Mouse (Mus musculus): ENCODE data around the gene Fblim1.

DNA sequence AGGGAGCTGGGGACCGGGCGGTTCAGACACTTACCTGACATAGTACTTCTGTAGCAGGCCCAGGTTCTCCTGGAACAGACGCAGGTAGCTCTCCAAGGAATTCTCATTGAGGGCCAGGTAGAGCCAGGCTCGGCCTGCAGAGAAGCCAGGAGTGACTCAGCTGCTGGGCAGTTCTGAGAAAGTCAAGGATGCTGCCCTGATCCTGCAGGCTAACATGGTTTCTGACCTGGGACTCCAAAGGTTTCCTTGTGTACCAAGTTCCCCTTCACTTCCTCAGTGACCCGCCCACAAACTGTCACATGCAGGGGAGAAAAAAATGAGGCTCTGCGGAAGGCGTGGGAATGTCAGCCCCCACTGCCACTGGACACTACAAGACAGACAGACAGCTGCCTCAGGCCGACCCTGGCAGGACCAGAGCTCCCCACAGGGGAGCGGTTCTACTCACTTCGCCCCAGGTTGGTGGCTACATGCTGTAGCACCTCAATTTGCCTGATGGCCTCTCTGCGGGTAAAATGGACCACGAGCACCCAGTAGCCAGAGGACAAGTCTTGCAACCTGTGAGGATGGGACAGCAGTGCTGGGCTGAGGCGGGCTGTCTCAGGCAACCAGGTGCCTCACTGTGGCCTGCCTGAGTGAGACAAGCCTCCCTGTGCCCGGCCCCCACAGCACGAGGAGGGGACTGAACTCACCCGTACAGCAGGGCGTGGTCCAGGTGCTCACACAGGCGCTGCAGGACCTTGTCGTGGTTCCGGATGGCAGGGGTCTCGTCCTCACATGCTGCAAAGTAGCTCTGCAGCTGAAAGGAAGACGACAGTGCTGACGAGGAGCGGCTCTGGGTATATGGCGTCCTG lies 36.3 kb upstream of the Fblim1 start:
- no peak for TF ChIP-seq POLR2A (IDR thresholded peaks at IDR 0.05; ENCODE audit: insufficient read length, low read depth)
- no peak for TF ChIP-seq MYOD1 (IDR thresholded peaks at IDR 0.05; ENCODE audit: control insufficient read depth in 1 of 3, insufficient read length in 2 of 3, low read depth in 2 of 3)
- TF ChIP-seq POLR2AphosphoS2 (IDR thresholded peaks at IDR 0.05; ENCODE audit: insufficient read length, low read depth) = no peak
- no peak for TF ChIP-seq MAX (IDR thresholded peaks at IDR 0.05; ENCODE audit: low read depth)
- TF ChIP-seq CEBPB (IDR thresholded peaks at IDR 0.05; ENCODE audit: insufficient read depth, poor library complexity, severe bottlenecking) = no peak
- no peak for TF ChIP-seq TCF12 (IDR thresholded peaks at IDR 0.05; ENCODE audit: insufficient read depth, poor library complexity, severe bottlenecking)
- TF ChIP-seq E2F4 (IDR thresholded peaks at IDR 0.05; ENCODE audit: insufficient read depth) = no peak
- no peak for TF ChIP-seq REST (IDR thresholded peaks at IDR 0.05; ENCODE audit: insufficient read depth, insufficient read length)
- no peak for TF ChIP-seq SRF (IDR thresholded peaks at IDR 0.05; ENCODE audit: control insufficient read depth, insufficient read length, low read depth)
- TF ChIP-seq USF1 (IDR thresholded peaks at IDR 0.05; ENCODE audit: low read depth) = no peak
